Mouse (Mus musculus) ovary, postnatal 36 days (tissue): ENCODE data around the gene Mpv17l2.

Experiments
- DNase-seq: peaks from one replicate; pipeline ENCODE4 v3.0.0; 2022; ENCODE audit warnings: low spot score, mixed read lengths

The Mpv17l2 gene

DNA sequence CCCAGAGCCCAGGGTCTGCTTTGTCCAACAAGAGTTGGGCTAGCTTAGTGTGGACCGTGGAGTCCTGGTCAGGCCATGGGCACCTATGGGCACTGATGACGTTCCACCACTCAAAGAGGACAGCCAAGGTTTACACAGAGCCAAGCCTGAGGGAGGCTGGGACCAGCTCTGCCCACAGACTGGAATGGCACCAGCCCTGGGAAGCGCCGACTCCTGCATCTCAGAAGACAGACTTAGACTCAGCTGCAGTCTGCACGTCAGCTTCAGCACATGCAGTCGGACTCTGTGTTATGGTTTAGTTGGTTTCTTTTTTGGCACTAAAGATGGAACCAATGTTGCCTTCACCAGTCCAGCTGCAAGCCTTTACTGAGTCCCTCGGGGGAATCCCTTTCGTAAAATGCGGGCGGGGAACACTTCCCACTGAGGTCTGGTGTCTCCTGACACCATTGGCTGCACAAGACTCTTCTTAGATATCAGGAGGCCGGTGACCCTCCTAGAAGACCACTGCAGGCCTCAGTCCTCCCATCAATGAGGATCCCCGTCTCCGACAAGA is 10.5 kb downstream of the Mpv17l2 start:
- DNase-seq = peak; percentile 3

DNA sequence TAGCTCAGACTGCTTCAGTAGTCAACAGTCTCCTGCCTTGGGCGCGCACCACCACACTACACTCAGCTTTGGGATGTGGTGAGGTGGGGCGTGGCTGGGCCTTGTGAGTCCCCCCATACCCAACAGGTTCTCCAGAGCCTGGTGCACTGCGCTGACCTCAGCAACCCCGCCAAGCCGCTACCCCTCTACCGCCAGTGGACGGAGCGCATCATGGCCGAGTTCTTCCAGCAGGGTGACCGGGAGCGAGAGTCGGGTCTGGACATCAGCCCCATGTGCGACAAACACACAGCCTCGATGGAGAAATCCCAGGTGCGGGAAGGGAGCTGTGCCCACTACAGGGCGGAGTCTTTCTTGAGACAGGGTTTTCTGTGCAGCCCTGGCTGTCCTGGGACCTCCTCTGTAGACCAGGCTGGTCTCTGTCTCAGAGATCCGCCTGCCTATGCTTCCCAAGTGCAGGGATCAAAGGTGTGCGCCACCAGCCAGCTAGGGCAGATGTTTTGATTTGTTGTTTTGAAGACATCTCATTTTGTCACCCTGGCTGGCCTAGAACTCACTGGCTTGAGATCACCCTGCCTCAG is 11.6 kb downstream of the Mpv17l2 start:
- peak; percentile 2 for DNase-seq

DNA sequence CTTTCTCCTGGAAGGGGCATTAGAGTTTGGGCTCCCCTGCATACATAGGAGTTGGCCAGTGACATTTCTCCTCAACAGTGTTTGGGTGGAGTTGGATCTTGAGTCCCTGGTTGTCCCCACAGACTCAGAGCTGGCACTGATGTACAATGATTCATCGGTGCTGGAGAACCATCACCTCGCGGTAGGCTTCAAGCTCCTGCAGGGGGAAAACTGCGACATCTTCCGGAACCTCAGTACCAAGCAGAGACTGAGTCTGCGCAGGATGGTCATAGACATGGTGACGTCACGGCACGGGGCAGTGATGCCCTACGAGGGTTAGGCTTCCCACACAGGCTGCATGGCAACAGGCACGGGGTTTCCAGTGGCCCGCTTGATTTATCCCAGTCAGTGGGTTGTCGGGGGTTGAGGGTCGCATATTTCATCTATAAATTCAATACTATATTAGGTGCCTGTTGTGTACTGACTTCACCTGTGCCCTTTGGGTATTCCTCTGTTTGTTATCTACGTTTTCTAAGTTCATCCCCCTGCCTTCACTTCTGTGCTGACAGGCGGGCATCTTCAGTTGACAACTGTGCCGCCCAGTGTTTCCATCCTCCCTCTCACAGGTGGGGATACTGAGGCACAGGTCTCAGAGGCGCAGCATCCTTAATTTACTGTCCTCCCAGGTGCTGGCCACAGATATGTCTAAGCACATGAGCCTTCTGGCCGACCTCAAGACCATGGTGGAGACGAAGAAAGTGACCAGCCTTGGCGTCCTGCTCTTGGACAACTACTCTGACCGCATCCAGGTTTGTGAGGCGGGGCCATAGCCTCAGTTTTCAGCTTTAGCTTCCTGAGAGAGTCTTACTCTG is 12.3 kb downstream of the Mpv17l2 start:
- peak; percentile 1 for DNase-seq

DNA sequence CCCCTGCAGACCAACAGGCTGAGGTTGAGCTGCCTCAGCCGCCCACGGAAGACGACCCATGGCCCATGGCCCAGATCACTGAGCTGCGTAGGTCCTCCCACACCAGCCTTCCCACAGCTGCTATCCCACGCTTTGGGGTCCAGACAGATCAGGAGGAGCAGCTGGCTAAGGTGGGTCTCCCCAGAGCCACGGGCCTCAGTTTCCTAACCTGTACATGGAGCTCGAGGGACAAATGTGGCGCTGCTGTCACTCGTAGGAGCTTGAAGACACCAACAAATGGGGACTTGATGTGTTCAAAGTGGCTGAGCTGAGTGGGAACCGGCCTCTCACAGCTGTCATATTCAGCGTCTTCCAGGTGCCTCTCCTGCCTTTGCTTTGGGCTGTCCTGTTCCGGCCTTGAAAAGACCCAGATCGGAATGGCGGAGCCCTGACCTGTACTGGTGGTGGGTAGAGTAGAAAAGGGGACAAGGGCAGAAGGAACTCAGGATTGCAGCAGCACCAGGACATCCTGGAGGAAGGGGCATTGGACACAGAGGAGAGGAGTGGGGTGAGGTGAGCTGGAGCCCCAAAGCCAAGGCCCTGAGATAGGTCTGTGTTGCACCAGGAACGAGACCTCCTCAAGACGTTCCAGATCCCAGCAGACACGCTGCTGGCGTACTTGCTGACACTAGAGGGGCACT is 13.4 kb downstream of the Mpv17l2 start:
- DNase-seq = no peak

DNA sequence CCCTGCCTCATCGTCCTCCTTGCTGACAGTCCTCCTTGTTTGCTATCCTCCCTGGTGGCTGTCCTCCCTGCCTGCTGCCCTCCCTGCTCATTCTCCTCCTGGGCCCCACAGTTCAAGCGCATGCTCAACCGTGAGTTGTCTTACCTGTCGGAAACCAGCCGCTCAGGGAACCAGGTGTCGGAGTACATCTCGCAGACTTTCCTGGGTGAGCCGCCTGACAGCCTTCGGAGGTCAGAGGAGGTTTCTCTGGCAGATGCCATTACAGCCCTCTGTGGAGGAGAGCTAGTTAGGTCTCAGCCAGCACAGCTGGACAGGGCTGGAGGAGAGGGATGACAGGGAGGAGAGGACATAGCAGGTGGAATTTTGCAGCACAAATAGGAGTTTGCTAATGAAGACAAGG is 14.1 kb downstream of the Mpv17l2 start:
- no peak for DNase-seq

DNA sequence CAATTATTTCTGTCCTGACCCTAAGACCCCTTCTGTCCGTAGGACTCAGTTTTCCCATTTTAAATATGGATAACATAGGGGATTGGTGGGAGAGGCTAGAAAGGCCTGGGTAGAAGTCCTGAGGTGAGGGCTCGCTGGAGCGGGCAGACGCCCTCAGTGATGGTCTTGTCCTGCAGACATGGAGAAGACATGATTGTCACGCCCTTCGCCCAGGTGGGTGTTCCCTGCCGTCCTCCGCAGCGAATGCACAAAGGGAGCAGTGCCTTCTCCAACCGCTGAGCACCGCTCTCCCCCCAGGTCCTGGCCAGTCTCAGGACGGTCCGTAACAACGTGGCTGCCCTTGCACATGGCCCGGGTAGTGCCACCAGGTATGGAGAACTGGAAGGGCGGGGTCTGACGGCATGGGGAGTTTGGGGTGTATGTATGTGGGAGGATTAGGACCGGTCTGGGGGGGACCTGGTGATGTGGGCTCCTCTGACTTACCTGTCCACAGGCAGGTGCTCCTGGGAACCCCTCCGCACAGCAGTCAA is 15.0 kb downstream of the Mpv17l2 start:
- DNase-seq = no peak

DNA sequence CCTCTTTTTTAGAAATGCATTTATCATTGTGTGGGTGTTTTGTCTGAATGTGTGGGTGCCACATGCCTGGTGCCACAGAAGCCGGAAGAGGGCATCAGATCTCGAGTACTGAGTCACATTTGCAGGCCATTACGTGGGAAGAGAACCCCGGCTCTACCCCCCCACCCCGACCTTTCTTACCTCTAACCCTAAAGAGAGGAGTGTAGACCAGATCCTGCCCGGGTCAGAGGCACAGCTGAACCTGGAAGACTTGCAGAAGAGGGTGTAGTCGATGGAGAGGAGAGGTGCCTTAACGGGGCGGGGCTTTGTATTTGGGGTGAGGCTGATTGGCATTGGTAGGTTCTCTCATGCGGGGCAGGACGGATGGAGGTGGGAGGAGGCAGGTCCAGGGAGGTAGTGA is 15.9 kb downstream of the Mpv17l2 start:
- no peak for DNase-seq

DNA sequence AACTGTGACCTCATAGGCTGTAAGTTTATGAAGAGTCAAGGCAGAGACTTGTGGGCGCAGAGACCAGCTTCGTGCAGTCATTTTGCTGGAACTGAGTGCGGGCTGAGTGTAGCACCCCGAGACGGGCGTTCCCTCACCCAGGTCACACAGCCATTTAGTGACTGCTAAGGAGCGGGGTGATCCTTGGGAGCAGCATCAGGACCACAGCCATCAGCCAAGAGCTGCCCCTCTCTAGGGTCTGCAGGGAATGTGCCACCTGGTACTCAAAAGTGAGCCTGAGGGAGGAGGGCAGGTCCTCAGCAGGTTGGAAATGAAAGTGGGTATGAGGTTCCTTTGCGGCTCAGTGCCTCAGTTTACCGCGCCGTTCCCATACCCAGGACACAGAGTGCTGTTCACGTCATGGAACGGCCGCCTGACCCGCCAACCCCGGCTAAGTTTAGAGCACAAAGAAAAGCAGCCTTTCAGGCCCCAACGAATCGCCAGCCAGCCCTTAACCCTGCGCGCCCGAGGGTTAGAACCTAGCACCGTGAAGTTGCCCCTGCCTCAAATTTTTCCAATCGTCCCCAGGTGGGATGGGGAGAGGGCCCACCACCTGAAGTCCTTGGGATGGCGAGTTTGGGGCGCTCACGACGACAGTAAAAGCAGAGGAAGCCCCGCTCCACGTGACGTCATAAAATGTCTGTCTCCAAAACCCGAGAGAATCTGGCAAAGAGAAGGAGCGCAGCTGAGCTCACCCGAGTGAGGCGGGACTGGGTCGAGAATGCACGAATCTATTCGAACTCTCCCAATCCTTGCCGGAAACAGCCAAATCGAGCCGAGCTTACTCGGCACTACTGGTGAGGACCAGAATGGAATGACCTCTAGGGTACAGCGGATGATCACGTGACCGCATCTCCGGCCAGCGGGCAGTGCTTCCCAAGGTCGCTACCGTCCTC is 16.8 kb downstream of the Mpv17l2 start:
- DNase-seq = no peak

DNA sequence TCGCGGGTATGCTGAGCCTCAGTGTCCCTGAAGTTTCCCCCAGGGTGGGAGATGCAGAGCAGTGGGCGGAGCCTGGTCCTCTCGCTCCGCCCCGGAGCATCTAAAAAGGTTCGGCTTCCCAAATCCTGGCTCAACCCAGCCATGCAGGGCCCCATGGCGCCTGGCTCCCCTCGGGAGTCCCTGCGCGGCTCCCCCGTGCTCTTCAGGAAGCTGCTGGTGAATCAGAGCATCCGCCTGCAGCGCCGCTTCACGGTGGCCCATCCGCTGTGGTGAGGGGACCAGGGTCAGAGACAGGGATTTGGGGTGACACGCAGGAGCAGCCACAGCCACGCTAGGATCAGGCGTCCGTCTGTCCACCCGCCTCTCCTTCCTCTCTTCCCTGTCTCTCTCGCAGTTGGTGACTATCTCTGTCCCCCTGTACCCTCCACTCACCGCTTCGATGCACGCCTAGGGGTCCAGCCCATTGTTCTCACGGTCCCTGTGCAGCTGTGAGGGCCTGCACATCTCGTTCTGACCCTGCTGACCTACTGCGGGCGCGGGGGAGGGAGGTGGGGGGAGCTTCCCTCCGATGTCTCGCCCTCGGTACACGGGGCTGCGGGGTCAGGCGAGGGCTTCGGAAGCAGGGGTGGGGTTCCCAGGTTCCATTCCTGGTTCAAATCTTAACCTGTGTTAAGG is 17.6 kb downstream of the Mpv17l2 start:
- no peak for DNase-seq

DNA sequence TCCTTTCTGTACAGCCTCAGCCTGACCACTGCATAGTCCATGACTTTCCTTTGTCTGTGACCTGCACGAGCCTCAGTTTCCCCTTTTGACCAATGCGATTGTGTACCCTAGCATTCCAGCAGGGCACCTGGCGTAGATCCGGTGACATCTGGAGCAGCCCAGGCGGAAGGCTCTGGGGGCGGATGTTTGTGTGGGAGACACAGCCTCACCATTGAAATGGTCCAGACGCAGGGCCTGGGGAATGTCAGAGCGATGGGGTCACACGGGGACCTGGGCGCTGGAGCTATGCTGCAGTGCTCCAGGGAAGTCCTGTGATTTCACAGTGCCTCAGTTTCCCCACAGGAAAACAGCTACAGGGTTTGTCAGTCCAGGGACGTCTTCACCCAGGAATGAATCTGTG is 18.6 kb downstream of the Mpv17l2 start:
- DNase-seq = no peak

DNA sequence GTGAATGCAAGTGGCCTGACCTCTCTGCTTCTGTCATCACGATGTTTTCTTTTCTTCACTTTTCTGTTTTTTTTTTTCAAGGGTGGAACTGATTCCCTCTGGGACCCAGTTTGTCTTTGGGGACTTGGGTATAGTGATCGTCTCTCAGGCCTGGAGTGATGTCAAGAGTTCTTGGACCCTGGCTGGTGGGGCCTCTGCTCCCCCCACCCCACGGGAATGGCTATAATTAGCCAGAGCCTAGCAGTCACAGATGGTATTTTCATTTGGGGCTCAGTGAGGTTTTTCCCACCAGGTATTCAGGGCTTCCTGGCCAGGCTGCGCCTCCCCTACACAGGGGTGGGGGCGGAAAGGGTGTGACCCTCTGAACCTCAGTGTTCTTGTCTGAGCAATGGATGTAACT is 19.1 kb downstream of the Mpv17l2 start:
- no peak for DNase-seq

DNA sequence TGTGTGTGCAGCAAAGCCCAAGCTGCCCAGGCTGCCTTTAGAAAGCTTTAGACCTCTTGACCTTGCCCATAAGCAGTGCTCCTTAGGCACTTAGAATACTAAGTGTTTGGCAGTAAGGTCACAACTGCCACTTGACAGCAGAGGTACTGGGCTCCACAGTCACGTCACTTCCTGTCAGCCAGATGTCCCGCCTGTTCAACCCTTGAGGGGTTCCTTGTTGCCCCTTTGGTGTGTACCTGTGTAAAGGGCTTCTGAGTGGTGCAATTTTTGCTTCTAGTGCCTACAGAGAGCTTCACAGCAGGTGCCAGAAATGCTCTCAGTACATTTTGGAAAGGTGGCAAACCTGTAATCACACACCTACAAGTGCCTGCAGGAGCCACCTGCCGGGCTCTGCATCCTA is 22.5 kb downstream of the Mpv17l2 start:
- DNase-seq = no peak

DNA sequence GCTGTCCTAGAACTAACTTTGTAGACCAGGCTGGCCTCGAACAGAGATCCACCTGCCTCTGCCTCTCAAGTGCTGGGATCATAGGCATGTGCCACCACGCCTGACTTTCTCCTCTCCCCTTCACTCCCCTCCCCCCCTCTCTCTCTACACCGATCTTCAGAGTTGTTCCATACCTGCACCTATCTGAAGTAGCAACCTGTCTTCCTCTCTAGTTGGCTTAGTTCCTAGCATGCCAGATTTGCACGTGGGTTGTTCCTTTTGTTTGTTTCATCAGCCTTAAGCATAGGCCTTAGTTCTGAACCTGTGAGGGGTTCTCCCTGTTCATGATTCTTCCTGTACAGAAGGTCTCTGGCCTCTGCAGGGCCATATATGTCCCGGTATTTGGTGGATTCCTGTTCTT is 23.0 kb downstream of the Mpv17l2 start:
- no peak for DNase-seq

DNA sequence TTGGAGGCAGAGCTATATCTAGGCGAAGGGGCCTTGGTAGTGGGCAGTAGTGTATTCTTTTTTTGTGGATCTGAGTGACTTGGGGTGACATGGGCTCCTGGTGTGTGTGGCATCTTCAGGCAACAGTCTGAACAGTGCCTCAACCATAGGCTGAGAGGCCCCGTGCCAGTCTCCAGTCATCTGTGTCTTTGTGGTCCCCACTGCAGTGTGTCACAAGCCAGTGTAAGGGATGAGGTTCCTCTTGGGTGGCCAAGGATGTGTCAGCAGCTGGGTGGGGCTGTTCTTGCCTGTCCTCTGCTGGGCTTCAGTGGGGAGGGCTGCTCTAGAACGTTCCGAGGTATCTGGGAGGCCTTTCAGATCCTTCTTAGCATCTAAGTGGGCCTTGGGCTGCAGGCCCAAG is 29.8 kb downstream of the Mpv17l2 start:
- DNase-seq = no peak

DNA sequence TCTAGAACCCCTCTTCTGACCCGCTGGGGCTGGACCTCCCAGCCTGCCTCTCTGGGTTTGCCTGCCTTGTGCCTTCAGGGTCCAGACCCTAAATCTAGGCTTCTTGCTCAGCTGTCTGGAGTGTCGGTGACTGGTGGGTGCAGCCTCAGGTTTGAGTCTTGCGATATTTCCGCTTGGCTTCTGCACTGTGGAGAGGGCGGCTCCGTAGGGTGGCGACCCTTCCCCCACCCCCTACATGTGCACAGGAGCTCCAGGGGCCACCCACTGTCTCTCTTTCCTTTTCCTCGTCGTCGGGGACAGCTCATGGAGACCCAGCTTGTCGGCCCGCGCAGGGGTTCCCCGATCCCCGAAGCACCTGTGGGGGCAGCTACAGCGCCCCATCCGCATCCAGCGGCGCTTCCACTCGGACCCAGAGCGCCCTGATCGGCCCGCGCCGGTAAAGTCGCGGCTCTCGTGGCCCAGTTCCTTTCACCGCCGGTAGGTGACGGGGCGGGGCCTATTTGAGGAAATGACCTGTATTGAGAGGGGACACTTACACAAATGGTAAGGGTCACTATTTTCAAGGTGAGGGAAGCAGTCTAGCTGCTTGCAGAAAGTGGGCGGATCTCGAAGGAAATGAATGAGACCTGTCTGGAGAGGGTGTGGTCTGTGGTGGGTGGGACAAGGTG is 30.8 kb downstream of the Mpv17l2 start:
- DNase-seq = no peak

DNA sequence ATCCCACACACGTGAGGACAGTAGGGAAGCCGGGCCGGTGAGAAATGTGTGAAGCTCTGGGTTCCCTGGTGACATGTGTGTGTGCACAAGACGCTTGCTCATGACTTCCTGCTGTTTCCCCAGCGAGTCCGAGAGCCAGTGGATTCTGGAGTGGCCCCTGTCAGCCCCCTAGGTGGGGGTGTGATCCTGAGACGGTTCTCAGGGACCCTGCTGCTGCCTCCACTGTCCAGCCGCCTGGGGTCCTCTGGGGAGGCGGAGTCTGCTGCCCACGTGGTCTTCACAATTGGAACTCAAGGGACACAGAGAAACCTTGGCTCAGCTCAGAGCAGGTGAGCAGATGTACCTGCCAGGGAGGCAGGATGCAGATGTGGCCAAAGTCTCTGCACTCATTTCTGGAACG is 34.0 kb downstream of the Mpv17l2 start:
- no peak for DNase-seq

DNA sequence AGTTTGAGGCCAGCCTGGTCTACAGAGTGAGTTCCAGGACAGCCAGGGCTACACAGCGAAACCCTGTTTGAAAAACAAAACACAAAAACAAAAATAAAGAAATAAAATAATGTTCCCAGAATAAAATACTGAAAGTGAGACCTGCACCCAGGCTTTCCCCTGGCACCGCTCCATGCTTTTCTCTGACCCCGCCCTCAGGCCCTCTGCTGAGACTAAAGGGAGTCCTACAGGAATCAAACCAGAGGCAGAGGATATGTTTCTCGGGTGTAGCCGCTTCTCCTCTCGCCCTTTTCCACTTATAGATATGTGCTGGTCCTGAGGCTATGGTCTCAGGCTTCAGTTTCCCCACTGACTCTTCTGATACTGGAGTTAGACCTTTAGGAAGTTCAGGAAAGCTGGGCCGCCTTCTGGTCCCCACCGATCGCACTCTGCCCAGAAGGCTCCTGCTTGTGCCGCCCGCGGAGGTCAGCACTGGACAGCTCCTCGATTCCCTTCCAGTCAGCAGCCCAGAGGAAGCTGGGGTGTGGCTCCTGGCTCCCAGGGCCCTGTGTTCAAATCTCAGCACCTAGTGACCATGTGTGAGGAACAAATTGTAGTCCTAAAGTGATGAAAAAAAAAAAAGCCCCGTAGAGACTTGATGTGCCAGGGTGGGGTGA is 34.8 kb downstream of the Mpv17l2 start:
- peak; percentile 49 for DNase-seq

DNA sequence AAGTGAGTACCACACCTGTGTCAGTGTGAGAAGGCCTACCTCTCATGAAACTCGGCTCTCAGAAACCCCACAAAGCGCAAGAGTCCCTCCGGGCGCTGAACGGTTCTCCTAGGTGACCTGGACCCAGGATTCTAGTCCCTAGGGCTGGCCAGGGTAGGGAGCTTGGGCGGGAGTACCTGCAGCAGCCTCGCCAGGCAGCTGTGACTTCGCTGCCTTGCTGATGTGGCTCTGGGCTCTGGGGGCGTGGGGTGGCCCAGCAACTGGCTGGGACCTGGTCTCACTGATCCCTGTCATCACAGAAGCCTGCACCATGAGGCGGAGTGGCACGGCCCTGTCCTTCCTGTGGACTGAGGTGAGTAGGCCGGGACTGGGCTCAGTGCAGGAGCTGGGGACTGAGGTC is 36.5 kb downstream of the Mpv17l2 start:
- no peak for DNase-seq

DNA sequence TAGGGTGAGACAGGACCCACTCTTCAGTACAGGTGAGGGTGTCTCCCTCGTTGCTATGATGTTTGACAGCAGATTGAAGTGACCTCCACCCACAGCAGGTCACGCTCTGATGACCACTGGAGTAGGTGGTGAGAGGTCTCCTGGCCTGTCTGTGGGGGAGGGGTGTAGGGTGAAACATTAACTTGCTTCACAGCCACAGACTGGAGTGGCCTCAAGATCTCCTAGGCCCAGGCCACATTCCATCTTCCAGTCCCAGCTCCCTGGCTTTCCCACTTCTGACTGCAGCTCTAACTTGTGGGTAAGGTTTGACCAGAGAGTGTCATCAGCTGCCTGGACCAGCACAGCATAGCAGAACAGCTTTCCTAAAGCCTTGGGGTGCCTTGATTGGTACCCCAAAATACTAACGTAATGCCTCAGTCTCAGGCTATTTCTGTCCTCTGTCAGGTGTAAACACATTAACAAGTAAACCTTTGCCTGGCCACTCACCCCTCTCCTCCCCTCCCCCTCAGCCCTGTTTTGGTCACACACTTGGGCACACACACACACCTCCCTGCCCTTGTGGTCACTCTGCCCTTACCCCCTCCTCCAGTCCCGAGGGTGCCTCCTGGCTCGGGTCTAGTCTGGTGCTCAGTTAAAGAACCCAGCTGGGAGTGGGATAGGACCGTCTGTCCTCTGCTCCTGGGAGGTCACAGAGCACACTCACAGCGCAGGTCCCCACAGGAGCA is 37.1 kb downstream of the Mpv17l2 start, which contains the start of gene Pde4c:
TSS of gene Pde4c (plus strand) at position 235 of the 725 bp plus-strand sequence.
- DNase-seq = no peak
